Mouse (Mus musculus): ENCODE results near the gene Lrp1.

The Lrp1 gene

GRCm38 (mm10) chr10:127546505-127546904 is 74.4 kb downstream of the Lrp1 start:
- DNase-seq: no peak

GRCm38 (mm10) chr10:127544375-127544774 is 76.6 kb downstream of the Lrp1 start:
- DNase-seq: no peak

- DNase-seq: no peak
Measured at GRCm38 (mm10) chr10:127543916-127544315, 77.0 kb downstream of the Lrp1 start.

GRCm38 (mm10) chr10:127542720-127543119 is 78.2 kb downstream of the Lrp1 start:
- no peak for DNase-seq

- DNase-seq: no peak
Measured at GRCm38 (mm10) chr10:127542084-127542483, 78.9 kb downstream of the Lrp1 start.

- no peak for DNase-seq
Measured at GRCm38 (mm10) chr10:127541510-127541909, 79.4 kb downstream of the Lrp1 start.

- DNase-seq: peak; percentile 72
Measured at GRCm38 (mm10) chr10:127537854-127538583, 82.9 kb downstream of the Lrp1 start.

GRCm38 (mm10) chr10:127536586-127537314 is 84.2 kb downstream of the Lrp1 start:
- no peak for DNase-seq

- no peak for DNase-seq
Measured at GRCm38 (mm10) chr10:127534929-127535384, 86.0 kb downstream of the Lrp1 start.

GRCm38 (mm10) chr10:127534036-127534928 is 86.7 kb downstream of the Lrp1 start, which contains the start of gene Nxph4:
Gene Nxph4 (minus strand): TSS chr10:127534559.
- no peak for DNase-seq

- no peak for DNase-seq
Measured at GRCm38 (mm10) chr10:127531548-127531947, 89.4 kb downstream of the Lrp1 start.

GRCm38 (mm10) chr10:127530945-127531344 is 90.0 kb downstream of the Lrp1 start:
- DNase-seq: no peak

GRCm38 (mm10) chr10:127527481-127527880 is 93.5 kb downstream of the Lrp1 start:
- no peak for DNase-seq

GRCm38 (mm10) chr10:127526681-127527080 is 94.3 kb downstream of the Lrp1 start:
- DNase-seq: no peak

GRCm38 (mm10) chr10:127526048-127526447 is 94.9 kb downstream of the Lrp1 start:
- no peak for DNase-seq

GRCm38 (mm10) chr10:127524646-127525255 is 96.2 kb downstream of the Lrp1 start:
- no peak for DNase-seq

GRCm38 (mm10) chr10:127522088-127522581 is 98.8 kb downstream of the Lrp1 start, which contains the start of gene Shmt2:
Gene Shmt2 (minus strand): TSS chr10:127522444.
- DNase-seq: peak; percentile 81

GRCm38 (mm10) chr10:127521611-127522080 is 99.3 kb downstream of the Lrp1 start:
- no peak for DNase-seq

GRCm38 (mm10) chr10:127520714-127521357 is 100.1 kb downstream of the Lrp1 start:
- DNase-seq: no peak

GRCm38 (mm10) chr10:127519903-127520713 is 100.8 kb downstream of the Lrp1 start:
- DNase-seq: no peak

Data from right cerebral cortex, postnatal 25 days (tissue).